Mouse (Mus musculus): ENCODE results near the gene Vgll4.

GRCm38 (mm10) chr6:114987966-114988618, 18.3 kb upstream of the Vgll4 start:
- TF ChIP-seq CTCF (IDR thresholded peaks at IDR 0.05), result no peak
- TF ChIP-seq EP300 (IDR thresholded peaks at IDR 0.05; ENCODE audit: insufficient read depth, low read depth, low read length), result no peak
- no peak for TF ChIP-seq POLR2A (IDR thresholded peaks at IDR 0.05; ENCODE audit: insufficient read depth, low read depth, low read length)

Measured in heart, adult 2 months (tissue).